Mouse (Mus musculus) kidney, adult 18-20 months (tissue): ENCODE measurements around the gene Pold2.
A peak's percentile ranks its signal among the peaks of the same experiment; 100 is the strongest.

Experiments used
- DNase-seq: peaks from one replicate; pipeline ENCODE4 v3.0.0; 2021

Gene Pold2

DNA sequence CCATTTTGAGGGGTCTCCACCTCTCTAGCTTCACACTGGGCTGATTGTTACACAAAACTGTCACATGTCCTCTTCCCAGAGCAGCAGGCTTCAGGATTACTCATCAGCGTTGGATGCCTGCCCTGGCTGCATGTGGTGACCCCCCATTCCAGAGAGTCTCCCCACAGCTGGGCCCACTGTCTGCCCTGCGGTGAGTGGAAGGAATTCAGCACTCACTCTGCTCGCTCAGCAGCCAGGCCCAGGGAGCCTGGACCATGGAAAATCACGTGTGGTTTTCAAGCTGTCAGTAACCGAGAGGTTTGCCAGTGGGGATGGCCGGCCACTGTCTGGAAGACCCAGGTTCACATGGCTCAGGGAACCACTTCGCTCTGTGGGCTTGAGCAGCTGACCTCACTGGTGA, 22.2 kb downstream of the Pold2 start:
- DNase-seq: no peak

DNA sequence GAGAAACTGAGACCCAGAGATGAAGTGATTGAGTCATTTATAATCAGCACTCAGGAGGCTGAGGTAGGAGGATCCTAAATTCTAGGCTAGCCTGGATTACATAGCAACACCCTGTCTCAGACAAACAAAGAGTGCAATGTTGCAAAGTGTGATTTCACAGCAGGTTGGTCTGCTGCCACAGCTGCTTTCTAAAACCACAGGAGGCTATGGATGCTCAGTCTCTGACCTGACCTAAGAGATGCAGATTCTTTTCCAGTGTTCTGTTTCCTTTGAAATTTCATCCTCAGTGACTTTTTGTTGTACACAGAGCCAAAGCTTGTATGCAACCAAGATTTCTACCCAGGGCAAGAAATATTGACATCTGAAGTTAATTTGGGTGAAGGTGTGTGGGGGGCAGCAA, 22.6 kb downstream of the Pold2 start:
- DNase-seq: no peak

DNA sequence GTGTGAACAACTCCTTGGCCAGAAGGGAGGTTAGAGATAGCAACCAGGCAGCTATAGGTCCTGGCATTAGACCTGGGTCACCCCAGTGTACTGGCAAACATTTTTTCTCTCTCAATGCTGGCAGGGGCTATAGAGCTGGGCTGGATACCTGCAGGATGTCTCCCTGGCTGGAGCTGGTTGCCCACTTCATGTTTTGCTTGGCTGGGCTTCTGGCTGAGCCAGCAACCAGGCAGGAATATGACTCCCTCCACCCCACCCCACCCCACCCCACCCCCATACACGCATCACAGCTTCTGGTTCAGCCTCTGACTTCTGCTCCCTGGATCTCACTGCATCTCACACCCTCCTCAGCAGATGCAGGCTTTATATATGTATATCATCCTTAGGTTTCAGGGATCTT, 25.8 kb downstream of the Pold2 start:
- no peak for DNase-seq

DNA sequence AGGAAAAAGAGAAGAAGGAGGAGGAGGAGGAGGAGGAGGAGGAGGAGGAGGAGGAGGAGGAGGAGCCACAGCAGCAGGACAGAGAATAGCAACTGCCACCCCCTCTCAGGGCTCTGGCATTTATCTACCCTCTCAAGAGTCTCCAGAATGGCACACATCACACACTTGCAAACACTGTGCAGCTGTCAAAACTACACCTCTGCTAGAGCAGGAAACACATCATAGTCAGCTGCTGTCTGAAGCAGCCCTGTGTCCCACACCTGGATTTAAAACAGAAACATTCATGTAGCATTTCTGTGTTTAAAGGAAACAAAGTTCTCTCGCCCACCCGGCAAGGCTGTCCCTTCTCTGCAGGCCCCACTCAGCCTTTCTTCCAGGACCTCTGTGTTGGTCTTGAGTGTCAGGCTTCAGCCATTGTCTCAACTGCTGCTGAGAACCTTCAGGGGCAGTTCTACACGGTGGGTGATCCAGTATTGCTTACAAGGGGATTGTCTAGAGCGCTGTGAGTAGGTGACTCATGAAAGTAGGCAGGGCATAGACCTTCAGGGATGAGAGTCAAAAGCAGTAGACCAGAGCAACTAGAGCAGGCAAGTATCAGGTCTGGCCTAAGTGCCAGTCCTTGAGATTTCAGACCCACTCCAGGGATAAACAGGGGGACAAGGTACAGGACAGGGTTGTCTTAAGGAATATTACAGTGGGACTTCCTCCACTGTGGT, 26.9 kb downstream of the Pold2 start:
- DNase-seq: no peak

DNA sequence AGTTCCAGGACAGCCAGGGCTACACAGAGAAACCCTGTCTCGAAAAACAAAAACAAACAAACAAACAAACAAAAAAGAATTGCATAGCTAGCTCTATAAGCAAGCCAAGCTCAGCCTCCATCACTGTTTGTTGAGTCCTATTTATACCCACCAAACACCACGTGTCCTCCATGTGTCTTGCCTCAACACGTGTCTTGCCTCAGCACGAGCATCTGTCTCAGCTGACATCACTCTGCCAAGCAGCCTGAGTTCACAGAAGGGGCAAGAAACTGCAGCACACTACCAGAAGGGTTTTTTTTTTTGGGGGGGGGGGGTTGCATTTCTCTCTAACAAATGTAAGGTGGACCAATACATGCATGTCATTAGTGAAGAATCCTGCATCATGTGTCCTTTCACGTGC, 27.6 kb downstream of the Pold2 start:
- no peak for DNase-seq

DNA sequence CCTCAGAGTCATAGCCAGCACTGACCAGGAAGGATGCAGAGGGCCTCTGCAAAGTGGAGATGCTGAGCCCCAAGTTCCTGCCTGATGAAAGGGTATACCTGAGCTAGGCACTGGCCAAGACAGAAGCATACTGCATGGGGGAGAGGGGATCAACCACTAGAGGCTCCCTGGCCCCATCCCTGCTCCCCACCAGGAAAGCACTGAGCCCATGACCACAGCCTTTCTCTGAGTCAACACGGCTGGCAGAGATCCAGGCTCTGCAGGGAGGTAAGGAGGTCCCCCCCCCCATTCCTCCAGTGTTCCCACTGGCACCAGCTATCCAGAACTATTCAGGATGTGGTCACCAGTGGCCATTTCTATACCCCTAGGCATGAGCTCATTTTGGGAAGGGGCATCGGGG, 28.8 kb downstream of the Pold2 start:
- DNase-seq: no peak

DNA sequence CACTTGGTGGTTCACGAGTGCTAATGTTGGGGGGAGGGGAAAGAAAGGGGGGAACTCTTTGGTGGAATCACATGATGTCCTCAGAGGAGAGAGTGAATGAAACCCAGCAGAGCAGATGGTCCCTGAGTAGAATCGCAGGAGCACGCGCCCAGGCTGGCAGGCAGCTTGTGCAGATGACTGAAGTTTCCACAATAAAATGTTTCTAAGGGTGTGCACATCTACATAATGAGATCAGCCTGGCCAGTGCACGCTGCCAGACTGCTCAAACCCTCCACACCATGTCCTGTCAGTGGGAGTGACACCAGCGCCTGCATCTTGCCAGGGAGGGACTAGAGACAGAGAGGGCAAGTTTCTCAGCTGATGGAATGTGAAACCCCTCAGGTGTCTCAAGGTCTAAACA, 29.4 kb downstream of the Pold2 start:
- DNase-seq: no peak

DNA sequence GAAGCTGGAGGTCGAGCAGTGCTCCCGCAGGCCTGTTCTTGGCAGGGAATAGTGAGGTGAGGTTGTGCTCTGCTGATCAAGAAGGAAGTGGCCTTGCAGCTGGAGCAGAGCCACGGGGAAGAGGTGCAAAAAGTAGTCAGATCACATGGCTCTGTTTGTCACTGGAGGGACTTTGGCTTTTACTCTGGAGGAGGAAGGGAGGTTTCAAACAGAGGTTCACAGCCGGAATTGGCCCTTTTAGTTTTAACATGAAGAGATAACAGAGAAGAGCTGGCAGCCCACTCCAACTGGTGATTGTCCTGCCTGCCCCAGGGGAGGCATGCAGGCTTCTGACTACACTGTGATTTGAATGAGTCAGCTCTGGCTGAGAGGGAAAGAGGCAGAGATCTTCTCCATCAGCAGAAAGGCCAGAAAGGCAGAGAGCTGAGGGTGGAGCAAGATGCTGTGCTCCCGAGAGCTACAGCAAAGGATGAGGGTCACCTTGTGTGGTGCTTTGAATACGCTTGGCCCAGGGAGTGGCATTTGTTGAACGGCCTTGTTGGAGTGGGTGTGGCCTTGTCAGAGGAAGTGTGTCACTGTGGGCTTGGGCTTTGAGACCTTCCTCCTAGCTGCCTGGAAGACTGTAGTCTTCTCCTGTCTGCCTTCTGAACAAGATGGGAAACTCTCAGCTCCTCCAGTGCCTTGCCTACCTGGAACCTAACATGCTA, 31.3 kb downstream of the Pold2 start:
- peak; percentile 80 for DNase-seq

DNA sequence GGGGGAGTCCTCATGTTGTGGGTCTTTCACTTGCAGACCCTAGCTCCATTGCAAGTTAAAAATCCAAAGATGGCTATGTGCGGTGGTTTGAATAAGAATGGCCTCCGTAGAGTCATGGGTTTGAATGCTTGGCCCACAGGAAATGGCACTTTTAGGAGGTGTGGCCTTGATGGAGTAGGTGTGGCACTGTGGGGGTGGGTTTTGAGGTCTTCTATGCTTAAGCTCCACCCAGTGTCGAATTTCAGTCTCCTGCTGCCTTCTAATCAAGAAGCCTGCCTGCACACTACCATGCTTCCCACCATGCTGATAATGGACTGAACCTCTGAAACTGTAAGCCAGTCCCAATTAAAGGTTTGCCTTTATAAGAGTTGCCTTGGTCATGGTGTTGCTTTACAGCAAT, 35.0 kb downstream of the Pold2 start:
- DNase-seq: no peak

DNA sequence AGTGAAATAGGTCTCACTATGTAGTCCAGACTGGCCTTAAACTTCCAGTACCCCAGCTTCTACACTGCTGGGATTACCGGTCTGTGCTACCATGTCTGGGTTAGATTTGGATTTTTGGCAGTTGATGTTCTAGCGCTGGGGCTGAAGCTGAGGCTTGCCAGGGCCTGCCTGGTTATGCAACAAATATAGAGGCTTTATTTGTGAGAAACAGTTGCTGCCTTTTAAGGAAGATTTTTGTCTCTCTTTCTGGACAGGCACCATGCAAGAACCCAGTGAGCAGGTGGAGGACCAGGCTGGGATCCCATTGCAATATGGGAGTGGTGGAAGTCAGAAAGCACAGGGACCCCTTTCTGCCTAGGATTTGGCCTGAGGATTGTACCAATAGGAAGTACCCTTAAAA, 36.3 kb downstream of the Pold2 start:
- no peak for DNase-seq

DNA sequence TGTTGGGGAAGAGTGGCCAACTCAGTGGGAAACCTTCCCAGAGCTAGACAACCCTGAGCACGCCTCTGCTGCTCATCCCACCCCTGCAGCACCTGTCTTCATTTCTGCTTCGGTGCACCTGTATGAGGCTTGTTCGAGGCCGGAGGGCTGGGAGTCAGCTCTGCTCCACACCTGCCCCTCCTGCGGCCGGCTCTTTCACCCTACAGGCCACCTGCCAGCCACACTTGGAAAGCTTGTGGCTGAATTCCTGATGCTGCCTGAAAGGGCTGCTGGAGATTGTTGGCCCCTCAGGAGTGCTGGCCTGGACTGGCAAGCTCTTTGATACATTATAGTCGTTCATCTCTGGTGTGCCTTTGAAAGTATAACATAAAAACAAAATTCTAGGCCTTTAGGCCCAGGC, 37.7 kb downstream of the Pold2 start:
- no peak for DNase-seq

DNA sequence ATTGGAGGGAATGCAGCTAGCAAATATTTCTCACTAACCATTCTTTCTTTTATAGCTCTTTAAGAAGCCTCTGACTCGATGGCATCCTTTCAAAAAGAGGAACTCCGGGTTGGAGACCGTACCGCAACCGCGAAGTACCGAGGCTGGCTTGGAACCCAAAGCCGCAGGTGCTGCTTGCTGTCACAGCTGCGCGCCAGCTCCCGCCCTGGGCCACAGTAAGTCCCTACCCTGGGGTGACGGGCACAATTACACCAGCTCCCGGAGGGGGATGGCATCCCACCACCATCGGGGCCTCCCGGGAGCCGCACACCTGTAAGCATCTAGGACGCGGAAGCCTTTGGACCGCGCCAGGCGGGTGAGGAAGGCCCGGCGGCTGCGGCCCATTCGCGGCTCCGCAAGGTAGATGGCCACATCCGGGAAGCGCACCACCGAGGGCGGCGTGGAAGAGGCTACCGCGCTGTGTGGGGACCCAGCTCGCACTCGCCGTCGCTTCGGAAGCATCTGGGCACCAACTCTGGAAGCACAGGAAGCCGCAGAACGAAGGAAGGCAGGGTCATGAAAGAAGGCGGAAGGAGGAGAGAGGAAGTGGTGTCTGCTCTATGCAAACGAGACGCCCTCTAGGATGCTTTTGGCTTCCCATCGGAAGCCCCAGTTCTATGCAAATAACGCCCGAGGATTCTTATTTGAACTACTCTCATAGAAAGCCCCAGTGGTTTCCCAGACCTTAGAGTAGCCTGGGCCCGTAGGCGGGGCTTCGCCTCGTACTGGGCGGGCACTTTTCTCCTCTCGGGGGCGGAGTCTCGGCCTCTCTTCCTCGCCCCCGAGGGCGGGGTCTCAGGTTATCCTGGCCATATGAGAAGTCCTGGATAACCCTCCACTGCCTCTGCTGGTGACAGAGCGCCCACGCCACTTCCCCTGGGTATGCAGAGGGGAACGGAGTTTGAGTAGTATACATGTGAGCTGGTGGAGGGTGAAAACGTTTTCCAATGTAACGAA, 40.5 kb downstream of the Pold2 start, which contains the start of gene Polm:
Polm (minus strand) TSS at position 766 of the 996 bp plus-strand sequence.
- peak; percentile 96 for DNase-seq

DNA sequence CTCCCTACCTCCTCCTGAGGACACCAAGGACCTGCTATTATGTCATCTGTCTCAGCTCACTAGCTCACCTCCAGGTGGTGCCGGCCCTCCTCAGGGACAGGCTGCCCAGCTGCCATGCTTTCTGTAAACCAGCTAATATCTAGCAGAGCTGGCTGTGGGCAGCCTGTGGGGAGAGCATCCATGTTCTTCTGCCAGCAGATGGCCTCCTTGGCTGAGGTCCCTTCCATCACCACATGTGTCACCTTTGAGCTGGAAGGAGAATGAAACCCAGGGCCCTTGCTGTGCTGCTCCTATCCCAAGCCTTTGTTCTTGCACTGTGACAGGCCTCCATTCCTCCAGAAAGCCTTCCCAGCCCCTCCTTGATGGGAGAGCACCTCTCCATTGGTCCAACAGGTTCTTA, 42.0 kb downstream of the Pold2 start:
- no peak for DNase-seq

DNA sequence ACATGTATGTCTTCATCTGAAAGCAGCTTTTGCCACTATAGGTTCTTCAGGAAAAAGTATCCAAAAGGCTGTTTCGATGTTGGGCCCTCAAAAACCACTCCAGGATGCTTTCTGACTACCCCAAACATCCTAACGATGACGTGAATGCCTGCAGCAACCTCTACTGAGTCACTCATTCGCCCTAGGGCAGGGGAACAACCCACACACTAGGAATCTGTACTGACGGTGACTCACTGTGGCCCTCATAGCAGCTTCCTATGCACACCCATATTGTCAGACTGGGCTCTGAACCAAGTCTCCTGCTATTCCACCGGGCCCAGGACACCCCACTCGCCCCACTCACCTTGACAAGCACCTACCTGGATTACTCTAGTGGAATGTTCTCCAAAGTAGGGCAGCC, 43.0 kb downstream of the Pold2 start:
- no peak for DNase-seq

DNA sequence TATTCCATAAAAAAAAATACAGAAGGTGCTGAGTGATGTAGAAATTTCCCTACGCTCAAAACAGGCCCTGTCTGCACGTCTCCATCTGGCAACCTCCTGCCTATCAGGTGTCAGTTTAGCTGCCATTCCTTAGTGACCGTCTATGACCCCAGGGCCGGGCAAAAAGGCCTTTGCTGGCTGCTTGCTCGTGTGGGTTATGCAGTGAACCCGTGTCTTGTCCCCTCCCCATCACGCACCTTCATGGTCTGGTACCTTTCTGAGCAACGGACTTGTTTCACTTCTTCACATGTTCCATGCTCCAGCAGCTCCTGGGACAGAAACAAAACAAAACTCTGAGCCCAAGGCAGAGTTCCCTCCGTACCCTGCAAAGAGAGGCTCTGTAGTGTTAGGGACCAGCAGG, 43.6 kb downstream of the Pold2 start:
- no peak for DNase-seq

DNA sequence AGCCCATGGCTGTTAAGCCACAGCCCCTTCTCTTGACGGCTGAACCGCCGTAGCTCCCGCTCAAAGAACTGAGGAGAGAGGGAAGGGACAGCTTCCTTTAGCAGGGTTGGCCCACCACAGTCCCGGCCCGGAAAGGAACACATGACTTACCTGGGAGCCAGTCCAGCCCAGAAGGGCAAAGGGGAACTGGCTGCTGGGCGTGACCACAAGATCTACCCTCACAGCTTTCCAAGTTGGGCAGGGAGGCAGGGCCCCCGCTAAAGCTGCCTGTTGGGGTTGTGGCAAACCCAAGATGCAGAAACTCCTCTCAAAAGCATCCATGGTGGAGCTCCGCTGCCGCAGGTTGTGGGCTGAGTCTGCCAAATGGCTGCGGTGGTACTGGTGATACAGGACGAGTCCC, 48.8 kb downstream of the Pold2 start:
- no peak for DNase-seq

DNA sequence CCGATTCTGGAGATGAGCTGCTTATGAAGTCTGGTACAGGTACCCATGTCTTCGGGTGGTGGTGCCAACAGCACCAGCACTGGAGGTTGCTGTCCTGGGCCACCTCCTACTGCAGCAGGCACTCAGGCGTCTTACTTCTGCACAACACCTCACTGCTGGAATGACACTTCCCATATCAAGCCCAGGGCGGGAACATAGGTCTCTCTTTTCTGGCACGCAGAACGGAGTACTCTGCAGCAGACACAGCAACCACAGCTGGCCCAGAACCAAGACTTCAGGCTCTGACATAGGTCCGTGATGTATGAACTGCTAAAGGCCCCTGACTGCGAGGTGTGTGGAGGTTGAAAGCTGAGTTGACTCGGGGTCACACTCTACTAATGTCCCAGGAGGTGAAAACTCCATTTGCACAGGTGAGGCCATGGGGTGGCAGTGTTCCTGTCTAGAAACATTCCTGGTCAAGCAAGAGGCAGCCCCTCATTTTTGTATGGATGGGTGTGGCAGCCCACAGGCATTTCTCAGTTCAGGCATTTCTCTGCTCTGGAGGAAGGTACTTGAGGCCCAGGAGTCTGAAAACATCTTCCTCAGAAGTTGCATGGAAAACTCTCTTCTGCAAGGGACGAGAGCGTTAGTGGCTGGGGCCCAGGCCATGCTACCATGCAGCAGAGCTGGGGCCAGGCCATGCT, 49.4 kb downstream of the Pold2 start:
- no peak for DNase-seq

DNA sequence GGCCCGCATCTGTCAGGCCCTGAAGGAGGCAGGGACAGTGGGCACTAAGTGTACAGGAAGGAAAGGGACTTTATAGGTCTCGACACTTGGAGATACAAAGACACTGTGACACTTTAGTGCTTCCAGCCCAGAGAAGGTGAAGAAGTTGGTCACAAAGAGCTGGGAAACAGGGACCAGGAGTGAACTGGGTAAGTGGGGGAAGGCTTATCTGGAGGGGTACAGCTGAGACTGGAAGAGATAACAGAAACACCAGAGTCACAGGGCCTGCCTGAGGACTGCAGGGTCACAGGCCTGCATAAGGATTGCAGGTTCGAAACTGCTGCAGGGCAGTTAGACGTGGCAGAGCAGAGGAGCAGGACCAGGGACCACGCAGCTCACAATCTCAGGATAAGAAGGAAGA, 50.2 kb downstream of the Pold2 start:
- DNase-seq: no peak

DNA sequence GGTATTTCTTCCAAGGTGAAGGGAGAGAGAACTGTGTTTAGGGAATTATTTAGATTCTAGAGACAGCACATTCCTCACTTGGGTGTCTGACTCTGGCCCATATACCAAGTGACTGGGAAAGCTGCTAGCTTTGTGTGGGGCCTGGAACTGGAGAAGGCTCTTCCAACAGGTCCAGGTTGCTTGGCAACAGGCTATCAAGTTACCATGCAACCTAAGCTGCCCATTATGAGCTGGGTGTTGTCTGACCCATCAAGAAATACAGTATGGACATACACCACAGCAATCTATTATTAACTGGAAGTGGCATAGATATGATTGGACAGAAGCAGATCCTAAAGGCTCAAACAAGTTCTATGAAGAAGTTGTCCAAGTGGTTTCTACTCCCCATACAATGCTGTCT, 52.7 kb downstream of the Pold2 start:
- no peak for DNase-seq
